Mouse (Mus musculus): ENCODE results near the gene Rnaseh2a.

DNA sequence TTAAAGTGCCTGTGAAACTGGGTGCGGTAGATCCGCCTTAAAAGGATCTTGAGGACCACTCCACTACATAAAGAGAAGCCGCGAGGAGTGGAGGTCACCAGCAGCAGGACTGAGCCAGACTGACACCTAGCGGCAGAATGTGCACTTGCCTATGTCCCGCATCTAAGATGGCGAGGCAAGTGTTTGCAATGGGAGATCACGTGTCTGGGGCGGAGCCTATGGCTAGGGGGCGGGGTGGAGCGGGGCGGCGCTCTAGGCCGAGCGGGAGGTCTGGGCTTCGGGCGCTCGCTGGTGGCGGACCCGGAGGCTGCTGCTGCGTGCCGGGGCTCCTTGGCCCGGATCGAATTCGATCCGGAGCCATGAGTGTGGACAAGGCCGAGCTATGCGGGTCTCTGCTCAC lies 20.8 kb upstream of the Rnaseh2a start, which contains the start of gene Hook2:
- peak; percentile 98 for TF ChIP-seq CTCF (IDR thresholded peaks at IDR 0.05; ENCODE audit: insufficient read depth, low read length)
- TF ChIP-seq POLR2A (IDR thresholded peaks at IDR 0.05; ENCODE audit: borderline replicate concordance, extremely low read depth, low read depth, low read length): peak; percentile 85; the same call in 1 of the 2 replicates

All from lung, adult 2 months (tissue).